Mouse (Mus musculus): ENCODE data around the gene Dll3. TPM values are rescaled to one million over a fixed set of nuclear protein-coding genes. Genes with fewer than 3 reads are reported as not detected.
"Not testable (repeated sequence)": the region's sequence is repeated elsewhere in the genome, so short reads cannot be mapped to it uniquely, and the experiment has no call there.

Gene Dll3
- total RNA-seq, 2 experiments from 2014 or later, result 0.89 TPM; not detected in 1

- DNase-seq, result no peak
These were observed 50.1 kb downstream of the Dll3 start for GRCm38 (mm10) chr7:28251976-28252375.

DNA sequence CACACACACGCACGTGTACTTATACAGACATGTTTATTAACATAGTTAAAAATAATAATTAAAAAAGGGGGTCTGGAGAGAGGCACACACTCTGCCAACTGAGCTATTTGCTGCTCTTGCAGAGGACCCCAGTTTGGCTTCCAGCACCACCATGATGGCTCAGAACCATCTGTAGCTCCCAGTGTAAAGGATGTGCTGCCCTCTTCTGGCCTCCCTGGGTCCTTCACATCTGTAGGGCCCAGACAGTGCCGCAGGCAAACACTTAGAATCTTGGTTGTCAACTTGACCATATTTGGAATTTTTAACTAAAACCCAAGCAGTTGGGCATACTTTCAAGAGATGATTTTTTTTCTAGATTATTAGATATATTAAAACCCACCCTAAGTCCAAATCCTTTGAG lies 53.1 kb downstream of the Dll3 start:
- DNase-seq, result no peak

DNA sequence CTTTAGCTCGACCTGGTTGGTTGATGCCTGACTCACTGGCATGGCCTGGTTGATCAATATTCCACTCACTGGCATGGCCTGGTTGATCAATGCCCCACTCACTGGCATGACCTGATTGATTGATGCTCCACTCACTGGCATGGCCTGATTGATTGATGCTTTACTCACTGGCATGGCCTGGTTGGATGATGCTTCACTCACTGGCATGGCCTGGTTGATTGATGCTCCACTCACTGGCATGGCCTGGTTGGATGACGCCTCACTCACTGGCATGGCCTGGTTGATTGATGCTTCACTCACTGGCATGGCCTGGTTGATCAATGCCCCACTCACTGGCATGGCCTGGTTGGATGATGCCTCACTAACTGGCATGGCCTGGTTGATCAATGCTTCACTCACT lies 58.1 kb downstream of the Dll3 start:
- DNase-seq, result not testable (repeated sequence)

Other genes starting within 250 kb of the Dll3 start
- not detected for gene Fcgbp, start 231.0 kb downstream of the Dll3 start, total RNA-seq (2021)
- not detected for gene 9530053A07Rik, start 172.8 kb downstream of the Dll3 start, total RNA-seq (2021)
- 100 to 1,000 TPM in 1 of 2 experiments, 10 to 100 TPM in 1; 92.2 to 134 TPM for gene Fbl, start 132.5 kb downstream of the Dll3 start, total RNA-seq (2021)
- 10 to 100 TPM; 27.3 to 31.4 TPM for gene Dyrk1b, start 122.8 kb downstream of the Dll3 start, total RNA-seq (2021)
- gene Eid2, start 34.4 kb downstream of the Dll3 start, total RNA-seq (2021), result 10 to 100 TPM; 25.2 to 51.2 TPM
- gene Eid2b, start 24.5 kb downstream of the Dll3 start, total RNA-seq (2021), result 10 to 100 TPM; 13.7 to 18.4 TPM
- 1 to 10 TPM in 1 of 2 experiments, not detected in 1; 1.1 TPM for gene Selenov, start 11.1 kb downstream of the Dll3 start, total RNA-seq (2021)
- 100 to 1,000 TPM in 1 of 2 experiments, 10 to 100 TPM in 1; 84.0 to 102 TPM for gene Timm50, start 9.8 kb upstream of the Dll3 start, total RNA-seq (2021)
- 100 to 1,000 TPM; 122 to 287 TPM for gene Supt5, start 36.5 kb upstream of the Dll3 start, total RNA-seq (2021)
- 1,000 to 10,000 TPM; 1,072 to 1,115 TPM for gene Rps16, start 48.4 kb upstream of the Dll3 start, total RNA-seq (2021)
- gene Plekhg2, start 70.4 kb upstream of the Dll3 start, total RNA-seq (2021), result 10 to 100 TPM; 19.0 to 27.2 TPM
- gene Zfp36, start 78.0 kb upstream of the Dll3 start, total RNA-seq (2021), result 10 to 100 TPM; 19.0 to 26.1 TPM
- 10 to 100 TPM; 33.6 to 47.4 TPM for gene Med29, start 90.5 kb upstream of the Dll3 start, total RNA-seq (2021)
- 10 to 100 TPM; 67.3 to 77.7 TPM for gene Paf1, start 90.7 kb upstream of the Dll3 start, total RNA-seq (2021)
- gene Gmfg, start 135.2 kb upstream of the Dll3 start, total RNA-seq (2021), result 1 to 10 TPM; 6.7 to 8.1 TPM
- 10 to 100 TPM; 15.6 to 17.5 TPM for gene Lrfn1, start 149.7 kb upstream of the Dll3 start, total RNA-seq (2021)
- gene Ifnl2, start 208.2 kb upstream of the Dll3 start, total RNA-seq (2021), result not detected
- not detected for gene Ifnl3, start 220.6 kb upstream of the Dll3 start, total RNA-seq (2021)
- gene Sycn, start 238.6 kb upstream of the Dll3 start, total RNA-seq (2021), result not detected
- under 1 TPM in 1 of 2 experiments, not detected in 1; 0.20 TPM for gene Nccrp1, start 245.0 kb upstream of the Dll3 start, total RNA-seq (2021)